Mouse (Mus musculus) kidney, embryonic 15.5 days (tissue): Measurements from ENCODE around the gene Hist2h2be. TPM values are rescaled to one million over a fixed set of nuclear protein-coding genes. Genes with fewer than 3 reads are reported as not detected.
"Not testable (repeated sequence)": the region's sequence is repeated elsewhere in the genome, so short reads cannot be mapped to it uniquely, and the experiment has no call there.

Experiments
- ATAC-seq: fragments of 200-750 bp; cut with Nextera tagmentation; replicated peaks from 2 replicates; pipeline ENCODE4 v1.8.0; 2017; ENCODE audit warnings: moderate TSS enrichment; ENCODE audit not compliant: low FRiP score
- H3K27ac ChIP-seq: fragments of 300-500 bp; sonication (generic); 2 replicates; pipeline ENCODE4 v1.5.1; 2015; ENCODE audit warnings: mild to moderate bottlenecking, inconsistent platforms
- H3K27me3 ChIP-seq: fragments of 300-500 bp; sonication (generic); 2 replicates; pipeline ENCODE4 v1.6.1; 2015; ENCODE audit warnings: inconsistent platforms
- H3K36me3 ChIP-seq: fragments of 300-500 bp; sonication (generic); 2 replicates; pipeline ENCODE4 v1.6.1; 2015; ENCODE audit warnings: inconsistent platforms
- H3K4me1 ChIP-seq: fragments of 300-500 bp; sonication (generic); 2 replicates; pipeline ENCODE4 v1.6.1; 2015; ENCODE audit warnings: inconsistent platforms
- H3K4me2 ChIP-seq: fragments of 300-500 bp; sonication (generic); 2 replicates; pipeline ENCODE4 v1.6.1; 2015; ENCODE audit warnings: moderate library complexity, mild to moderate bottlenecking, inconsistent platforms
- H3K4me3 ChIP-seq: fragments of 300-500 bp; sonication (generic); replicated peaks from 2 replicates; pipeline ENCODE4 v1.5.1; 2015; ENCODE audit warnings: mild to moderate bottlenecking, inconsistent platforms
- H3K9ac ChIP-seq: fragments of 300-500 bp; sonication (generic); 2 replicates; pipeline ENCODE4 v1.6.1; 2015; ENCODE audit warnings: mild to moderate bottlenecking, inconsistent platforms
- H3K9me3 ChIP-seq: fragments of 300-500 bp; sonication (generic); replicated peaks from 2 replicates; pipeline ENCODE4 v1.6.1; 2016; ENCODE audit warnings: inconsistent platforms
- WGBS: fragments of 180-500 bp; shearing (Covaris S2); methylation state at CpG from one replicate; pipeline ENCODE4 v1.1.7; 2015; ENCODE audit warnings: mixed read lengths; 5-methylcytosine and 5-hydroxymethylcytosine counted together
- polyA plus RNA-seq: library from polyadenylated mRNA; unstranded; fragments of >200 nt; fragmentation: Nextera tagmentation; extraction: Ambion mirVana; gene quantifications from 2 replicates; pipeline ENCODE4 v1.2.1, GENCODE M21; 2015

Hist2h2be gene
- polyA plus RNA-seq = 12.2 and 12.6 TPM in 2 replicates

- Histone ChIP-seq H3K9me3 (no peaks in the 10 kb centered on the region), H3K4me3 (peak within 1 kb of the TSS; percentile 68), H3K4me1 (peaks cover 46% of the 10 kb centered on the region), H3K4me2 (peak within 1 kb of the TSS; percentile 86), H3K27me3 (no peaks in the 10 kb centered on the region), H3K27ac (peak within 1 kb of the TSS; percentile 100), H3K36me3 (no peaks in the 10 kb centered on the region), H3K9ac (peak within 1 kb of the TSS; percentile 92)
- WGBS = under 1% methylated on average over 43 of the region's 43 CpGs
- peak; percentile 94 for ATAC-seq
Measured at GRCm38 (mm10) chr3:96220765-96221639, at the start of gene Hist2h2be, which contains the start of gene Hist2h2ac. TSS of gene Hist2h2be (plus strand) at chr3:96221119. TSS of gene Hist2h2ac (minus strand) at chr3:96220880.

DNA sequence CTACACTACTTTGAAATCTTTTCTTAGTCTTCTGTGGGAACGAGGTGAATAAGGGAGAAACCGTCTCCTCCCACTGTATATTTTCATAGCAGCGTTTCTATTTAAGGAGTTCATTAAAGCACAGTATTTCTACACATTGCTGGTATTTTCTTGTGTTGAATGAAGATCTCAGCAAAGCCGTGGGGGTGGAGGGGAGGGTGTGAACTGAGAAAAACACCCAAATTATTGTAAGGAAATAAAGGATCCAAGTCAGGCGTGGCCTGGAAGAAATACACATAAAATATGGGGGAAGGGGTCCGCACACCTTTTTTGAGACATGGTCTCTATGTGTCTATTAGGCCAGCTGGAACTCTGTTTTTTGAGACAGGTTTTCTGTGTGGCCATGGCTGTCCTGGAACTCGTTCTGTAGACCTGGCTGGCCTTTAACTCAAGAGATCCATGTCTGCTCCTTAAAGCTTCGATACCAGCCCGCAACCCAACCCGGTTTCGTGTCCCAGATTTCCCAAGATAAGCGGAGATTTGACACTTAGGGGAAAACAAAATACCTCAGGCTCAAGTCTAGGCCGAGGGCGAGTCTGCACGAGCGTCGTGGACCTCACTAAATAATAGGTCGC lies 49.2 kb upstream of the Hist2h2be start:
- Histone ChIP-seq H3K9ac (peak overlapping the region; percentile 82), H3K4me2 (peak overlapping the region; percentile 84), H3K36me3 (peaks cover 58% of the 10 kb centered on the region), H3K4me3 (peak overlapping the region; percentile 64), H3K4me1 (peaks cover 41% of the 10 kb centered on the region), H3K27me3 (no peaks in the 10 kb centered on the region), H3K9me3 (no peaks in the 10 kb centered on the region), H3K27ac (peak overlapping the region; percentile 99)
- 0 out of 2 replicates have a peak, but pooled peaks have one; percentile 3 for ATAC-seq
- WGBS = 17% methylated on average over 18 of the region's 18 CpGs

DNA sequence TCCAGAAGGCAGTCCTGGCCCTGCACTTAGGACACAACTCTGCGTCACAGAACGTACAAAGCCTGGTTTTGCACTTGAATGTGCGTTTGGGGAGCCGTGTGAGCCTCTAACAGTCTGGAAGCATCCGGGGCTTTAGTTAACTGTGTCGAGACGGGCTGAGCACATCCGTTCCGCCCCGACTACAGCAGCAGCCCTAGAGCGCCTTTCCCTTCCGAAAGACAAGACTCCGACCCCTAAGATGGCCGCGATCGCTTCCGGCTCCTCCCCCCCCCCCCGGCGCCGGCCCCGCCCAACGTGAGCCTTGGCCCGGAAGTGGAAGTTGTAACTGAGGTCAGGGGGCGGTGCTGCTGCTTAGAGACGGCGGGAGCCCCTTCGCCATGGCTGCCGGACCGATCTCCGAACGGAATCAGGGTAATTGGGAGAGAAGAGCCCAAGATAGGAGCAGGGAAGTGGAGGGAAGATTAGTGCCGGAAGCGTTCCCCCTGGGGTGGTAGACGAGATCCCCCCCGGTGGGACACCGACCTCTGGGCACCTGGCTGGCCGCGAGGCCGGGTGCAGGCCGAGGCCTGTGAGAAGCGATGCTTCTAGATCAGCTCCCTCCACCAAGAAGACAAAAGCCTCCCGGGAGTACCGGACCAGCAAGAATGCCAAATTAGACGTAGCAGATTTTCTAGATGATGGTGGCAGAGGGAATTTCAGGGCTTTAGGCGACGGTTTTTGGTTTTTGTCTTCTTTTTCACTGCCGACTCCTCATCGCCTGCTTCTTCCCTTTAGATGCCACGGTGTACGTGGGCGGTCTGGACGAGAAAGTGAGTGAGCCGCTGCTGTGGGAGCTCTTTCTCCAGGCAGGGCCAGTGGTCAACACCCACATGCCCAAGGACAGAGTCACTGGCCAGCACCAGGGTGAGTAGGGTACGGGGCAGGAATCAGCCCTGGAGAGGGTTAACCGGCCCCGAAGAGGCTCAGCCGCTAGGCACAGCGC lies 48.4 kb upstream of the Hist2h2be start, which contains the start of gene Sf3b4:
TSS of gene Sf3b4 (plus strand) at position 136 of the 982 bp plus-strand sequence.
- Histone ChIP-seq H3K27ac (peak within 1 kb of the TSS; percentile 99), H3K27me3 (no peaks in the 10 kb centered on the region), H3K36me3 (peaks cover 62% of the 10 kb centered on the region), H3K4me3 (peak within 1 kb of the TSS; percentile 64), H3K9ac (peak within 1 kb of the TSS; percentile 82), H3K9me3 (no peaks in the 10 kb centered on the region), H3K4me1 (peaks cover 41% of the 10 kb centered on the region), H3K4me2 (peak within 1 kb of the TSS; percentile 84)
- WGBS = under 1% methylated on average over 53 of the region's 58 CpGs
- ATAC-seq = peak; percentile 93

- no peak for ATAC-seq
- H3K9me3 ChIP-seq = no peaks in the 10 kb centered on the region
- H3K27ac ChIP-seq = 0 out of 2 replicates have a peak overlapping the region, but pooled peaks have one; percentile 99
- H3K4me2 ChIP-seq = peak overlapping the region; percentile 84
- no peaks in the 10 kb centered on the region for H3K27me3 ChIP-seq
- 38% methylated on average over 7 of the region's 7 CpGs for WGBS
- H3K36me3 ChIP-seq = peaks cover 62% of the 10 kb centered on the region
- peak overlapping the region; percentile 64 for H3K4me3 ChIP-seq
- H3K9ac ChIP-seq = peak overlapping the region; percentile 82
- H3K4me1 ChIP-seq = peaks cover 41% of the 10 kb centered on the region
Measured at GRCm38 (mm10) chr3:96173185-96173584, 47.7 kb upstream of the Hist2h2be start.

DNA sequence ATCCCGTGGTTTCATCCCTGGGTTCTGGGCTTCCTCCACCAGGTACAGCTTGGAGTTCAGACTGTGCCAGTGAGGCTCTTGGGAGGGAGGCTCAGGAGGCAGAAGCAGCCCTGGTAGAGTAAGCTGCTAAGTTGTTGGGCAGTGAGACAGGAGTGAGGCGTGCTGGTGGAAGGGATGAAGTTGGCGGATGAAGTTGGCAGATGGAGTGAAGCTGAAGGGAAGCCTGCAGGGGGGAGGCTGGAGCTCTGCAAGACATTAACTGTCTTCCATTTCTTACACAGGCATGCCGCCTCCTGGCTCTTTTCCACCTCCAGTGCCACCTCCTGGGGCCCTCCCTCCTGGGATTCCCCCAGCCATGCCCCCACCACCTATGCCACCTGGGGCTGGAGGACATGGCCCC lies 46.9 kb upstream of the Hist2h2be start:
- not testable (repeated sequence) for ATAC-seq, H3K27me3 ChIP-seq, H3K9ac ChIP-seq, H3K27ac ChIP-seq, H3K9me3 ChIP-seq
- WGBS = 82% methylated on average over 4 of the region's 4 CpGs
- Histone ChIP-seq H3K4me1 (peaks cover 41% of the 10 kb centered on the region), H3K36me3 (peaks cover 65% of the 10 kb centered on the region), H3K4me2 (peak overlapping the region; percentile 84; the same call in 1 of the 2 replicates), H3K4me3 (peak overlapping the region; percentile 18)

DNA sequence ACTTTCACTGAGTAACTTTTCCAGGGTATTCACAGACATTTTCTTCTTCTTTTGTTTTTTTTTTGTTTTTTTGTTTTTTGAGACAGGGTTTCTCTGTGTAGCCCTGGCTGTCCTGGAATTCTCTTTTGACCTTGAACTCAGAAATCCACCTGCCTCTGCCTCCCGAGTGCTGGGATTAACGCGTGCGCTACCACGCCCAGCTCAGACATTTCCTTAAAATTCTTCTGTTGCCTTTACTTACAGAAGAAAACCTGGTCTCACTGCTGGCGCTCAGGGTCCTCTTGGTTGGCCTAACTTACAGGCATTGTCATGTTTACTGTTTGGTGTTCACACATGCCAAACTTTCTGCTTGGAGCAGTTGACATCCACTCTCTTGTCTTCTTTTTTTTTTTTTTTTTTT lies 45.7 kb upstream of the Hist2h2be start:
- no peak overlapping the region for H3K4me3 ChIP-seq
- WGBS = 96% methylated on average over 6 of the region's 6 CpGs
- ATAC-seq = no peak
- H3K4me1 ChIP-seq = peaks cover 40% of the 10 kb centered on the region
- no peak overlapping the region for H3K4me2 ChIP-seq
- no peak overlapping the region for H3K9ac ChIP-seq
- no peak overlapping the region for H3K27ac ChIP-seq
- H3K9me3 ChIP-seq = no peaks in the 10 kb centered on the region
- H3K36me3 ChIP-seq = peaks cover 59% of the 10 kb centered on the region
- no peaks in the 10 kb centered on the region for H3K27me3 ChIP-seq

GRCm38 (mm10) chr3:96178427-96178826 lies 42.5 kb upstream of the Hist2h2be start:
- ATAC-seq = no peak
- Histone ChIP-seq H3K36me3 (peaks cover 56% of the 10 kb centered on the region), H3K27me3 (no peaks in the 10 kb centered on the region), H3K9me3 (no peaks in the 10 kb centered on the region), H3K4me3 (no peak overlapping the region), H3K9ac (no peak overlapping the region), H3K27ac (no peak overlapping the region), H3K4me1 (peaks cover 48% of the 10 kb centered on the region), H3K4me2 (no peak overlapping the region)
- WGBS = 91% methylated on average over 4 of the region's 4 CpGs

GRCm38 (mm10) chr3:96178902-96179301 lies 42.0 kb upstream of the Hist2h2be start:
- Histone ChIP-seq H3K4me2 (no peak overlapping the region), H3K9me3 (no peaks in the 10 kb centered on the region), H3K4me3 (no peak overlapping the region), H3K27ac (no peak overlapping the region), H3K27me3 (no peaks in the 10 kb centered on the region), H3K36me3 (peaks cover 54% of the 10 kb centered on the region), H3K9ac (no peak overlapping the region), H3K4me1 (peaks cover 44% of the 10 kb centered on the region)
- ATAC-seq = no peak
- WGBS = 83% methylated on average over 2 of the region's 2 CpGs

- Histone ChIP-seq H3K27me3 (no peaks in the 10 kb centered on the region), H3K9ac (no peak overlapping the region), H3K4me3 (no peak overlapping the region), H3K4me1 (peaks cover 37% of the 10 kb centered on the region), H3K4me2 (no peak overlapping the region), H3K27ac (no peak overlapping the region), H3K36me3 (peaks cover 48% of the 10 kb centered on the region), H3K9me3 (no peaks in the 10 kb centered on the region)
- WGBS = 71% methylated on average over 4 of the region's 4 CpGs
- no peak for ATAC-seq
Measured at GRCm38 (mm10) chr3:96179531-96179930, 41.4 kb upstream of the Hist2h2be start.

DNA sequence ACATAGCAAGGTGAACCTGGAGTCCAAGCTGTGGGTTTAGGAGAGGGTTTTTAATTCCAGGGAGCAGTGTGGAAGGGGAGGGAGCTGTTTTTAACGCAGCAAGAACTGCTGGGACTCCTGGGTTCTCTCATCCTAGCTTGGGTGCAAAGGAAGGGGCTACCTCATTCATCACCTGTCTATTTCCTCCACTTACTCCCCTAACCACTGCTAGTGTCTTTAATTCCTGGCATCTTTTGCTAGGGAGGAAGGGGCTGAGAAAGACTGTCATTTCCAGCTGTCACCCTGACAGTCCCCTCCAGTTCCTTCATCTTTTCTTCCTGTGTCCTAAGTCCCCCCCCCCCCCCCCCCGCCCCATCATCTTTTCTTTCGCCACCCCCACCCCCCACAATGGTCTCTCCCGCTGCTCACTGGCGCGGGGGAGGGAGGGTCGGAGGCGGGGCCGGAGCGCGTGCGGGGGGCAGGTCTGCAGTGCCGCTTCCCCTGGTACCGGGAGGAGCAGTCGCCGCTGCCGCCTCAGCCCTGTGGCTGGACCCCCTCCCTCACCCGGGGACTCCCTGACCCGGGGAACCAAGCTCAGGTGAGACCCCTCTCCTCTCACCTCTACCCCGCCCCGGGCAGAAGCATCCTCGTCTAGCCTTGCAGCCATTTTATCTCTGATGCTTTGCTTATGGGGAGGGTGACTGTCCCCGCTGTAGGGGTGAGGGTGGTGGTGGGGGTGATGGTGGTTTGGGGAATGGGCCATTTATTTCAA lies 40.0 kb upstream of the Hist2h2be start, which contains the start of gene Sv2a:
TSS of gene Sv2a (plus strand) at position 425 of the 751 bp plus-strand sequence.
- Histone ChIP-seq H3K4me3 (peak within 1 kb of the TSS; percentile 58), H3K9ac (peak within 1 kb of the TSS; percentile 56), H3K4me1 (peaks cover 29% of the 10 kb centered on the region), H3K4me2 (peak within 1 kb of the TSS; percentile 93), H3K36me3 (peaks cover 35% of the 10 kb centered on the region), H3K27me3 (no peaks in the 10 kb centered on the region), H3K9me3 (no peaks in the 10 kb centered on the region), H3K27ac (no peak within 1 kb of the TSS)
- ATAC-seq = 0 out of 2 replicates have a peak, but pooled peaks have one; percentile 9
- WGBS = under 1% methylated on average over 18 of the region's 23 CpGs
